ENCODE assay signal across 27 mouse cellular contexts in the genomic region with DNA sequence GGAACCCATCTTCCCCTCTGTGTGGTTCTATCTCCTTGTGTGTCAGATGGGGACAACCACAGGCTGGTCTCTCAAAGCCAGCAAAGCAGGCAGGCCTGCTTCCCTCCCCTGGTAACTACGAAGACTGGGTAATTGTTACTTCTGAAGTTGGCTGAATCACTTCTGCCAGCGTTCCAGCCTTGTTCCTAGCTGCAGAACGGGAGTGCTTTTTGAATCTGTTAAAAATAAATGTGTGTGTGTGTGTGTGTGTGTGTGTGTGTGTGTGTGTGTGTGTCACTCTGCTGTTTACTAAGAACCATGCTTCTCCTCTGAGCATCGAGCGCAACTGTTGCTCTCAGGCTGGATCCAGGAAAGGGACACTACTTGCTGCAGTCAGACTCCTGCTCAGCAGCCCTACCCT. TPM values are rescaled to one million over a fixed set of nuclear protein-coding genes. Genes with fewer than 3 reads are reported as not detected.
DNase-seq lines count a peak whose midpoint lies in the region; ATAC-seq lines count a peak whose summit lies in the region.
"Had no signal": no experiment of that assay in that cellular context is flagged by ENCODE, and none has a peak within 500 bp of the region (broad histone marks: within the 10 kb centered on the region; RNA-seq: fewer than 3 reads in every experiment).

No protein-coding gene starts in this region.

- peak; percentile 53 for DNase-seq in left cerebral cortex, adult 11 months (ENCODE audit: low spot score)
- DNase-seq in left cerebral cortex, postnatal 4 days = no peak
- peak; percentile 56 to 83 for DNase-seq in left cerebral cortex, postnatal 25 days (ENCODE audit: low spot score in 2 of 2)
- DNase-seq in right cerebral cortex, postnatal 10 days (ENCODE audit: low spot score in 2 of 2) = peak; percentile 80 to 90
- no peak for DNase-seq in thymus, postnatal 4 days
- no peak for DNase-seq in liver, embryonic 11.5 days (ENCODE audit: low spot score)
- DNase-seq in lung, postnatal 10 days = no peak
- DNase-seq: adrenal gland, postnatal 10 days; cerebellum, adult 9-10 months; gastrocnemius, postnatal 36 days; heart, adult 2 months; heart, postnatal 14 days; kidney, adult 9 months; kidney, postnatal 14 days; liver had no signal

- H3K4me2 ChIP-seq in liver, embryonic 11.5 days = no peak overlapping the region
- H3K4me2 ChIP-seq: heart, embryonic 13.5 days; midbrain, embryonic 11.5 days had no signal

- 0 out of 2 replicates have a peak, but pooled peaks cover 2% of the 10 kb centered on the region for H3K27me3 ChIP-seq in liver, embryonic 11.5 days (replicated peaks; ENCODE audit: control insufficient read depth, insufficient read depth, low read length)

- H3K4me3 ChIP-seq in liver, embryonic 11.5 days (ENCODE audit: low read depth, low read length) = no peak overlapping the region
- H3K4me3 ChIP-seq: embryonic facial prominence, embryonic 10.5 days; heart, adult 2 months; heart, embryonic 13.5 days had no signal

- H3K9me3 ChIP-seq in liver, embryonic 11.5 days (ENCODE audit: control insufficient read depth, low read length) = no peaks in the 10 kb centered on the region
- H3K9me3 ChIP-seq: embryonic facial prominence, embryonic 10.5 days; heart, embryonic 13.5 days had no signal

- H3K9ac ChIP-seq in liver, embryonic 11.5 days (ENCODE audit: low read depth, low read length) = no peak overlapping the region
- H3K9ac ChIP-seq: heart, embryonic 13.5 days had no signal

- WGBS in liver, embryonic 11.5 days = 75% methylated on average over 5 of the region's 5 CpGs

- intact Hi-C loops in left cerebral cortex, postnatal 4 days (cut with DNase I) = no loop called here
- intact Hi-C loops in left cerebral cortex, postnatal 25 days (cut with DNase I) = loop anchor here (2.0 kb wide), 2 partner anchors 19 to 63 kb away; no protein-coding TSS in a partner anchor

- ATAC-seq in liver, embryonic 11.5 days (replicated peaks; ENCODE audit: low FRiP score) = no peak
- ATAC-seq: forebrain, embryonic 16.5 days; hindbrain, postnatal 0 days; intestine, embryonic 16.5 days had no signal

- no peaks in the 10 kb centered on the region for H3K4me1 ChIP-seq in liver, embryonic 11.5 days (replicated peaks; ENCODE audit: control insufficient read depth, insufficient read depth, low read length)

- no peak overlapping the region for H3K27ac ChIP-seq in liver, embryonic 11.5 days (ENCODE audit: low read depth, low read length)
- H3K27ac ChIP-seq: embryonic facial prominence, embryonic 10.5 days; heart, adult 2 months; heart, embryonic 13.5 days; hindbrain, postnatal 0 days had no signal

- H3K36me3 ChIP-seq in liver, embryonic 11.5 days (ENCODE audit: control insufficient read depth, insufficient read depth, low read length) = no peaks in the 10 kb centered on the region
- H3K36me3 ChIP-seq: embryonic facial prominence, embryonic 10.5 days; heart, embryonic 13.5 days had no signal

RNA-seq across cellular contexts. Expression of a gene that starts 1.2 kb away (rescaled TPM):
- total RNA-seq in left cerebral cortex, postnatal 4 days (2021) = under 1 TPM; 0.30 to 0.58 TPM
- under 1 TPM; 0.62 to 0.89 TPM for total RNA-seq in left cerebral cortex, postnatal 25 days (2021)
- polyA plus RNA-seq in liver, embryonic 11.5 days (2014; fragmentation: Nextera tagmentation; extraction: Ambion mirVana) = 0.49 and 0.96 TPM in 2 replicates
- total RNA-seq: common myeloid progenitor, adult 5-6 weeks; ES-E14; gastrocnemius, adult 18-20 months; gastrocnemius, postnatal 36 days; monocyte, adult 5-6 weeks; neutrophil, adult 5-6 weeks had no signal
- polyA plus RNA-seq: forebrain, embryonic 16.5 days had no signal

RNA-seq across cellular contexts. Expression of a gene that starts 21.6 kb away (rescaled TPM):
- 10 to 100 TPM; 55.8 to 61.9 TPM for total RNA-seq in left cerebral cortex, postnatal 4 days (2021)
- total RNA-seq in left cerebral cortex, postnatal 25 days (2021) = 100 to 1,000 TPM; 104 to 113 TPM
- 0.14 and 0.29 TPM in 2 replicates for polyA plus RNA-seq in liver, embryonic 11.5 days (2014; fragmentation: Nextera tagmentation; extraction: Ambion mirVana)
- total RNA-seq: common myeloid progenitor, adult 5-6 weeks; ES-E14; gastrocnemius, adult 18-20 months; gastrocnemius, postnatal 36 days; monocyte, adult 5-6 weeks; neutrophil, adult 5-6 weeks had no signal
- polyA plus RNA-seq: liver, embryonic 16.5 days had no signal

Comparison
In these comparisons a context has a peak if more than half of its experiments do, and no peak if none do; other contexts are left out.
1. DNase-seq: peak in left cerebral cortex, adult 11 months (single experiment), left cerebral cortex, postnatal 25 days (2 of 2) and right cerebral cortex, postnatal 10 days (2 of 2); none in left cerebral cortex, postnatal 4 days (single experiment), thymus, postnatal 4 days (single experiment), liver, embryonic 11.5 days (single experiment) and lung, postnatal 10 days (single experiment).